Mouse (Mus musculus): ENCODE results near the gene Pla2g2f. TPM values are rescaled to one million over a fixed set of nuclear protein-coding genes. Genes with fewer than 3 reads are reported as not detected.

The Pla2g2f gene
- polyA plus RNA-seq, 1 experiment from 2014 or later, result 0.12 TPM

DNA sequence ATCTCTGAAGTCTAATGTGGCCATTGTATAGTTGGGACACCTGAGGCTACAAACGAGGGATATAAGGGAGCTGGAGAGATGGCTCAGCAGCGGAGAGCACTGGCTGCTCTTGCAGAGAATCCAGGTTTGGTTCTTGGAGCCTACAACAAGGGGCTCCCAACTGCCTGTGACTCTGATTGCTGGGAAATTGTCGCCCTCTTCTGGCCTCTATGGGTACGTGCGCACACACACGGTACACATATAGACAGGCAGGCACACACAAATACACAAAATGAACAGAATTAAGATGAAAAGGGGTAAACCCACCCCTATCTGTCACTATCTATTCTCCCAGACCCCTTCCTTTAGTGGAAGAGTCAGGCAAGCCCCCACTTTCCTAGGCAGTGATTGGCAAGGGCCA is 4.8 kb downstream of the Pla2g2f start:
- ATAC-seq (ENCODE audit: low FRiP score), result no peak
- no peaks in the 10 kb centered on the region for H3K36me3 ChIP-seq (ENCODE audit: control insufficient read depth, insufficient read depth, low read length)
- 87% methylated on average over 6 of the region's 6 CpGs for WGBS

DNA sequence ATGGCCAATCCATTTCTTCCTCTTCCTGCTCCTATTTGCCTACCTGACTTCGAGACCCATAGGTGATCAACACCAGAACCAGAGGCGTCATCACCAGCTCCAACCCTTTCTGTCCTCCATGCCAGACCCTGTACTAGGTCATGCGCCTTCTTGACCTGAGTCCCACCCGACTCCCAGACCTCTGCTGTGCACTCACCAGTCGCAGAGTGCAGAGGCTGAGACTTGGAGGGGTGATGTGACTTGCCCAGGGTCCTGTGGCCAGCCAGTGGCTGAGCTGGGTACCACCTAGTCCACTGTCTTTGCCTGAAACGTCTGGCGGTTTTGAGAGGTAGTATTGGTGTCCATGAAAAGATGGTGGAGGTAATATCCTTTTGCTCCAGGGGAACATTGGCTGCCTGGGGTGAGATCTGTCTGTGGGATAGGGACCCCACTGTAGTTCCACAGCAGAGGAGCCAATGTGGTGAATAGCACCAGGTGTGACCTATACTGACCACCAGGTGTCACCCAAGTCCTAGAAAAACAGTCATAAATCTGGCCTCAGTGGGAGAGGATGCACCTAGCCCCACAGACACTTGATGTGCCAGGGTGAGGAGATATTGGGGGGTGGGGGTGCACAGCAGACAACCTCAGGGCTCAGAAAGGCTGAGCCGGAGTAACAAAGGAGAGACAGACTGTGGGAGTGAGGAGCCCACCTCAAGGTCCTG is 8.9 kb downstream of the Pla2g2f start:
- no peak overlapping the region for H3K9ac ChIP-seq (ENCODE audit: low read length)
- H3K27me3 ChIP-seq (ENCODE audit: control insufficient read depth, insufficient read depth, low read length), result no peaks in the 10 kb centered on the region
- ATAC-seq (ENCODE audit: low FRiP score) (peak; percentile 55), DNase-seq (ENCODE audit: low spot score, missing footprints) (no peak)
- no peaks in the 10 kb centered on the region; the same call in 1 of the 2 replicates for H3K4me1 ChIP-seq (ENCODE audit: control insufficient read depth, insufficient read depth, low read length)
- no peaks in the 10 kb centered on the region for H3K36me3 ChIP-seq (ENCODE audit: control insufficient read depth, insufficient read depth, low read length)
- H3K9me3 ChIP-seq (ENCODE audit: control insufficient read depth, low read length), result no peaks in the 10 kb centered on the region
- H3K4me2 ChIP-seq, result no peak overlapping the region
- H3K27ac ChIP-seq (ENCODE audit: low read depth, low read length), result no peak overlapping the region
- H3K4me3 ChIP-seq (ENCODE audit: low read depth, low read length), result no peak overlapping the region
- WGBS, result 55% methylated on average over 8 of the region's 8 CpGs

More for the DNA sequence above, 4.8 kb downstream of the Pla2g2f start:
- Histone ChIP-seq H3K27ac (ENCODE audit: low read depth, low read length) (no peak overlapping the region), H3K4me3 (ENCODE audit: low read depth, low read length) (no peak overlapping the region), H3K27me3 (ENCODE audit: control insufficient read depth, insufficient read depth, low read length) (no peaks in the 10 kb centered on the region), H3K4me1 (ENCODE audit: control insufficient read depth, insufficient read depth, low read length) (no peaks in the 10 kb centered on the region; the same call in 1 of the 2 replicates), H3K4me2 (no peak overlapping the region), H3K9me3 (ENCODE audit: control insufficient read depth, low read length) (no peaks in the 10 kb centered on the region), H3K9ac (ENCODE audit: low read length) (no peak overlapping the region)
- DNase-seq (ENCODE audit: low spot score, missing footprints), result no peak

DNA sequence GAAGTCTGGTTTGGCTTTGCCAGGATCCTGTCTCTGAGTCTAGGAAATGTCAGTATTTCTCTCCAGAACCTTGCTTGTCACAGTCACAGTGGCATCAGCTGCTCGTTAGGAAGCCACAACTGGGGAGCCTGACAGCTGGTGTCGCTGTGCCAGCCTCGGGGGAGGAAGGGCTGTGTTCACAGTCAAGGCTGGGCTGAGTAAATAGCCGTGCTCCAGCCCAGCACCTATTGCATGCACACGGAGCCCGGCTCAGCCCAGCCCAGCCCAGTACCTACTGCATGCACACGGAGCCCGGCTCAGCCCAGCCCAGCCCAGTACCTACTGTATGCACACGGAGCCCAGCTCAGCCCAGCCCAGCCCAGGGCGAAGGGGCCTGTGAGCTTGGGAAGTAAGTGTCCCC is 9.6 kb downstream of the Pla2g2f start:
- DNase-seq (ENCODE audit: low spot score, missing footprints), result no peak

DNA sequence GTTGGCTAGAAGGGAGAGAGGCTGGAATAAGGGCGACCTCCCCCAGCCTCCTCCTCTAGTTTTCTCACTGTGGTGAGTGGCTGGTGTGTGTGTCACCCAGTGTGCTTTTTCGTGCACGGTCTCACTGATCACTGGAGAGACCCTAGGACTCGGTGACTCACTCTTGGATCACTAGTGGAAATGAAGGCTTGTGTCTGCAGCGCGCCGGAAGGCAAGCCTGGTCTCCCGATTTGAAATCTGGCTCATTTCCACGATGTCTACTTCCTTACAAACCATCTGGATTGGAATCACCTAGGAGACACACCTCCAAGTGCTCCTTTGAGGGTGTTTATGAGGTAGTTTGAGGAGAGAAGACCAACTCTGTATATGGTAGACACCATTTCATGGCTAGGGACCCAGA is 10.6 kb downstream of the Pla2g2f start:
- no peak overlapping the region for H3K4me2 ChIP-seq
- no peaks in the 10 kb centered on the region; the same call in 1 of the 2 replicates for H3K4me1 ChIP-seq (ENCODE audit: control insufficient read depth, insufficient read depth, low read length)
- H3K9ac ChIP-seq (ENCODE audit: low read length), result no peak overlapping the region
- ATAC-seq (ENCODE audit: low FRiP score) (no peak), DNase-seq (ENCODE audit: low spot score, missing footprints) (no peak)
- no peak overlapping the region for H3K4me3 ChIP-seq (ENCODE audit: low read depth, low read length)
- no peaks in the 10 kb centered on the region for H3K27me3 ChIP-seq (ENCODE audit: control insufficient read depth, insufficient read depth, low read length)
- no peaks in the 10 kb centered on the region for H3K36me3 ChIP-seq (ENCODE audit: control insufficient read depth, insufficient read depth, low read length)
- 90% methylated on average over 9 of the region's 9 CpGs for WGBS
- H3K9me3 ChIP-seq (ENCODE audit: control insufficient read depth, low read length), result no peaks in the 10 kb centered on the region
- no peak overlapping the region for H3K27ac ChIP-seq (ENCODE audit: low read depth, low read length)

More for the DNA sequence above, 9.6 kb downstream of the Pla2g2f start:
- Histone ChIP-seq H3K9ac (ENCODE audit: low read length) (no peak overlapping the region), H3K27me3 (ENCODE audit: control insufficient read depth, insufficient read depth, low read length) (no peaks in the 10 kb centered on the region), H3K27ac (ENCODE audit: low read depth, low read length) (no peak overlapping the region), H3K4me3 (ENCODE audit: low read depth, low read length) (no peak overlapping the region), H3K4me1 (ENCODE audit: control insufficient read depth, insufficient read depth, low read length) (no peaks in the 10 kb centered on the region; the same call in 1 of the 2 replicates), H3K9me3 (ENCODE audit: control insufficient read depth, low read length) (no peaks in the 10 kb centered on the region), H3K4me2 (no peak overlapping the region), H3K36me3 (ENCODE audit: control insufficient read depth, insufficient read depth, low read length) (no peaks in the 10 kb centered on the region)
- WGBS, result 69% methylated on average over 10 of the region's 10 CpGs
- no peak for ATAC-seq (ENCODE audit: low FRiP score)

DNA sequence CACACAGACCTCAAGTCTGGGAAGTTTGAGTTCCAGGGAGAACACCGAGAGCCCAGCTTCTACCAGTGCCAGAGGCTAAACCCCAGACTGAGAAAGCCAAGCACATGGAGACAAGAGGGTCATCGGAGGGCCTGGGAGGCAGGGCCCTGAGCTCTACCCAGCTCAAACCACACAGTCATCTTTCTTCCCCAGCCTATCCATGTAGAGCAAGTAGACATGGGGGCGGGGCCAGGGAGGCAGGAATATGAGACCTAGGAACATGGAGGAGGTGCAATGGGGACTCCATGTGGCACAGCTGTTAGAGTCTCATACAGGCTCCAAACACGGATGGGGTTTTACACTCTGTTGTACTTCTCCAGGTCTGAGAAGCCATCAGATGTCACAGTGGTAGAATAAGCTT is 11.5 kb downstream of the Pla2g2f start:
- Histone ChIP-seq H3K4me3 (ENCODE audit: low read depth, low read length) (no peak overlapping the region), H3K4me1 (ENCODE audit: control insufficient read depth, insufficient read depth, low read length) (no peaks in the 10 kb centered on the region; the same call in 1 of the 2 replicates), H3K9ac (ENCODE audit: low read length) (no peak overlapping the region), H3K4me2 (no peak overlapping the region), H3K27ac (ENCODE audit: low read depth, low read length) (no peak overlapping the region), H3K36me3 (ENCODE audit: control insufficient read depth, insufficient read depth, low read length) (no peaks in the 10 kb centered on the region), H3K9me3 (ENCODE audit: control insufficient read depth, low read length) (no peaks in the 10 kb centered on the region), H3K27me3 (ENCODE audit: control insufficient read depth, insufficient read depth, low read length) (no peaks in the 10 kb centered on the region)
- WGBS, result 66% methylated on average over 4 of the region's 4 CpGs
- DNase-seq (ENCODE audit: low spot score, missing footprints) (no peak), ATAC-seq (ENCODE audit: low FRiP score) (no peak)

DNA sequence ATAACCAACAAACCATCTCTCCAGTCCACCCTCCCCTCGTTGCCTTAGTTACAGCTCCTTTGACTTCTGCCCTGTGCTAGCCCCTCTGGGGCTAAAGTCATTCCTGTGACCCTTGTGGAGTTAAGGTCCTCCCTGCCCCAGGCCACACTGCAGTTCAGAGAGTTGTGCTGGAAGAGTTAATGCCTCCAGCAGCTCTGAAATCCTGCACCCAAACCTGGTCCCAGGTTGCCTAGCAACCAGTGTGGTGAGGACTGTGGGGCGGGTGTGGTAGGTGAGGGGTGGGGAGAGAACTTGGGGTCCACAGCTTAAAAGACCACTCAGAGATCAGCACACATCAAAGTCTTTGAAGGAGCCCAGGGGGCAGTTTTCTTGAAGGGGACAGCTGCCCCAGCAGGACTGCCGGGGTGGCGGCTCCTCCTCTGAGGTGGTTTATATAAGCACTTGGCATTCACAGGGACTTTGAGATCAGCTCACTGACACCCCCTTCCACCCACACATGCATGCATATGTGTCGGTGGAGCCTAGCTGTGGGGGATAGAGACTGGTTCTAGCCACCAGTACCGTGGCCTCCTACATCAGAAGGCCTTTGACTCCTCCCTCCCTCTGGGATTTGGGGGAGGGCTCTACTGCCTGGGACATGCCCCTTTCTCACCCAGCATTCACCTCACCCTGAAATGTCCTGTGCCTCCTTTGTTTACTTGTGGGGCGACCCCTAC is 18.1 kb downstream of the Pla2g2f start:
- Histone ChIP-seq H3K9me3 (ENCODE audit: control insufficient read depth, low read length) (no peaks in the 10 kb centered on the region), H3K9ac (ENCODE audit: low read length) (no peak overlapping the region), H3K27me3 (ENCODE audit: control insufficient read depth, insufficient read depth, low read length) (no peaks in the 10 kb centered on the region), H3K27ac (ENCODE audit: low read depth, low read length) (no peak overlapping the region), H3K4me3 (ENCODE audit: low read depth, low read length) (no peak overlapping the region), H3K4me1 (ENCODE audit: control insufficient read depth, insufficient read depth, low read length) (peaks cover 12% of the 10 kb centered on the region), H3K36me3 (ENCODE audit: control insufficient read depth, insufficient read depth, low read length) (no peaks in the 10 kb centered on the region), H3K4me2 (no peak overlapping the region)
- 11% methylated on average over 7 of the region's 7 CpGs for WGBS
- ATAC-seq (ENCODE audit: low FRiP score) (0 out of 2 replicates have a peak, but pooled peaks have one; percentile 33), DNase-seq (ENCODE audit: low spot score, missing footprints) (peak; percentile 86)

DNA sequence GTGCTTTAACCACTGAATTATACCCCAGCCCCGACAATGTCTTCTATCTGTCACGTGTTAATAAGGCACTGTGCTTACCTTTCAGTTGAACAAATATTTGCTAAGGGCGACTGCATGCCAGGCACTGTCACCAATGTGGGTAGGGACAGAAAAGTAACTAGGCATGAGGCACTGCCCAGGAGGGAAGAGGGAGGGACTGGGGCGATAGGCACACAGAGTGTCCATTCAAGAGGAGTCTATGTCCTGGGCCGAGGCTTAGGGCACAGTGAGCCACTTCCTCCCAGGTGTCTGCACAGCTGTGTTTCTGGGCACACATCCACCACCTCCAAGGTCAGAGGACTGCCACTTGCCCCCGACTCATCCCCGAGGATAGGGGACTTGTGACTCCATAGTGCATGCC is 20.4 kb downstream of the Pla2g2f start, which contains the start of gene Ubxn10:
Ubxn10 (minus strand) TSS at position 137 of the 400 bp plus-strand sequence.
- no peak within 1 kb of the TSS for H3K4me2 ChIP-seq
- H3K9me3 ChIP-seq (ENCODE audit: control insufficient read depth, low read length), result no peaks in the 10 kb centered on the region
- no peaks in the 10 kb centered on the region for H3K27me3 ChIP-seq (ENCODE audit: control insufficient read depth, insufficient read depth, low read length)
- H3K4me3 ChIP-seq (ENCODE audit: low read depth, low read length), result no peak within 1 kb of the TSS
- no peak within 1 kb of the TSS for H3K27ac ChIP-seq (ENCODE audit: low read depth, low read length)
- 83% methylated on average over 7 of the region's 7 CpGs for WGBS
- H3K9ac ChIP-seq (ENCODE audit: low read length), result no peak within 1 kb of the TSS
- ATAC-seq (ENCODE audit: low FRiP score), result no peak
- peaks cover 12% of the 10 kb centered on the region for H3K4me1 ChIP-seq (ENCODE audit: control insufficient read depth, insufficient read depth, low read length)
- no peaks in the 10 kb centered on the region for H3K36me3 ChIP-seq (ENCODE audit: control insufficient read depth, insufficient read depth, low read length)
- DNase-seq (ENCODE audit: low spot score, missing footprints), result no peak

DNA sequence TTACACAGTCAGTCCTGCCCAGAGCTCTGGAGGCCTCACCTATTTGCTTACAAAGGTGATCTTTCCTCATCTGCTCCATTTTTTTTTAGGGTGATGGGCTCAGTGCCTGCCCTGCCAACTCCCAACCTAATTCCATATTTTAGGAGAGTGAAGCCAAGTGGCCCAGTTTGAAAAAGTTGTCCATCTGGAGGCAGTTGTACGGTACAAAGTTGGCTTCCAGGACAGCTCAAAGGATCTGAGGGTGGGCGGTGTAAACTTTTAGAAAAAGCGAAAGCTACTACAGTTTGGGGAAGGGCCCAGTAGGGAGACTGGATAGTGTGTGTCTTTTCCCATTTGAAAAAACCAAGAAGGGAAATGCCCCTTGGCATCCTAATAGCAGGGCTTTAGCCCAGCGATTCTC is 22.6 kb downstream of the Pla2g2f start:
- 97% methylated on average over 4 of the region's 4 CpGs for WGBS
- no peak for ATAC-seq (ENCODE audit: low FRiP score)
- H3K27me3 ChIP-seq (ENCODE audit: control insufficient read depth, insufficient read depth, low read length), result no peaks in the 10 kb centered on the region
- H3K9ac ChIP-seq (ENCODE audit: low read length), result no peak overlapping the region
- H3K36me3 ChIP-seq (ENCODE audit: control insufficient read depth, insufficient read depth, low read length), result no peaks in the 10 kb centered on the region
- no peaks in the 10 kb centered on the region for H3K9me3 ChIP-seq (ENCODE audit: control insufficient read depth, low read length)
- no peak overlapping the region for H3K4me2 ChIP-seq
- DNase-seq (ENCODE audit: low spot score, missing footprints), result no peak
- no peak overlapping the region for H3K27ac ChIP-seq (ENCODE audit: low read depth, low read length)
- H3K4me1 ChIP-seq (ENCODE audit: control insufficient read depth, insufficient read depth, low read length), result peaks cover 12% of the 10 kb centered on the region
- no peak overlapping the region for H3K4me3 ChIP-seq (ENCODE audit: low read depth, low read length)

DNA sequence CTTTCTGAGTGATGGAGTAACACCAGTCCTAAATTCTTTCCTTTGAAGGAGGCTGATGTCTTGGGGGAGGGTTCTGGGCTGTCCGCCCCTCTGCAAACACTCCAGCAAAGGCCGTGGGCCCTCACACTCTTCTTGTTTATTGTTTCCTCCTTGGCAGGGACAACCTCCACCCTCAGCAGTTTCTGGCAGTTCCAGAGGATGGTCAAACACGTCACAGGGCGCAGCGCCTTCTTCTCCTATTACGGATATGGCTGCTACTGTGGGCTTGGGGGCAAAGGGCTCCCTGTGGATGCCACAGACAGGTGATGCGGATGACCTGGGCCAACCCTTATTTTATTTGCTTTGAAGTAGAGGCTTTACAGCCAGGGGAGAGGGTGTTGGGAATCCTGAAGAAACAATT is 23.3 kb downstream of the Pla2g2f start:
- ATAC-seq (ENCODE audit: low FRiP score) (no peak), DNase-seq (ENCODE audit: low spot score, missing footprints) (no peak)
- Histone ChIP-seq H3K4me3 (ENCODE audit: low read depth, low read length) (no peak overlapping the region), H3K9ac (ENCODE audit: low read length) (no peak overlapping the region), H3K4me2 (no peak overlapping the region), H3K27ac (ENCODE audit: low read depth, low read length) (no peak overlapping the region), H3K27me3 (ENCODE audit: control insufficient read depth, insufficient read depth, low read length) (no peaks in the 10 kb centered on the region), H3K4me1 (ENCODE audit: control insufficient read depth, insufficient read depth, low read length) (peaks cover 7% of the 10 kb centered on the region), H3K36me3 (ENCODE audit: control insufficient read depth, insufficient read depth, low read length) (no peaks in the 10 kb centered on the region), H3K9me3 (ENCODE audit: control insufficient read depth, low read length) (no peaks in the 10 kb centered on the region)
- WGBS, result 89% methylated on average over 7 of the region's 7 CpGs

All from midbrain, embryonic 11.5 days (tissue).